Mouse (Mus musculus): ENCODE data around the gene Sec24a.
"Not testable (repeated sequence)": the region's sequence is repeated elsewhere in the genome, so short reads cannot be mapped to it uniquely, and the experiment has no call there.

The Sec24a gene

DNA sequence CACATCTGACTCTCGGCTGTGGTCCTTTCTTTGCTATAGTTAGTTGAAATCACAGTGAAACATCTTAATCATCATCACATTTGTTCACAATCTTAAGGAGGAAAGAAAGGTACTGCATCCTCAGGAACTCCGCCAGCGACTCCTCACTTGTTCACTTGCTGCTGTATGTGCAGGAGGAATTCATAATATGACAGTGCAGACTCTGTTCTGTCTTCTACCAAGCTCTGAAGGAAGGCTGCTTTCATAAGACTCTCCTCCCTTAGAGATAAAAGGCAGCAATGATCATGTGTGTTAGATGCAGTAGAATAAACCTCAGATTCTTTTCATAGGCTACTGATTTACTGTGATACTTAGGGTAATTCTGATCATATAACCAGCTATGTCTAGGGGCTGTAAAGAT is 68.5 kb downstream of the Sec24a start:
- in situ Hi-C loops (cut with MboI; ENCODE audit: unreplicated experiment in 2 of 2): loop anchor here in 1 of 2 experiments (10.0 to 25.0 kb wide), 2 partner anchors 433 to 660 kb away; partner anchors contain the start of genes BC049762 and Clk4

GRCm38 (mm10) chr11:51690597-51690996 is 72.8 kb downstream of the Sec24a start:
- in situ Hi-C loops (cut with MboI; ENCODE audit: unreplicated experiment in 2 of 2): loop anchor here in 1 of 2 experiments (10.0 to 25.0 kb wide), 2 partner anchors 428 to 664 kb away; partner anchors contain the start of genes BC049762 and Clk4

DNA sequence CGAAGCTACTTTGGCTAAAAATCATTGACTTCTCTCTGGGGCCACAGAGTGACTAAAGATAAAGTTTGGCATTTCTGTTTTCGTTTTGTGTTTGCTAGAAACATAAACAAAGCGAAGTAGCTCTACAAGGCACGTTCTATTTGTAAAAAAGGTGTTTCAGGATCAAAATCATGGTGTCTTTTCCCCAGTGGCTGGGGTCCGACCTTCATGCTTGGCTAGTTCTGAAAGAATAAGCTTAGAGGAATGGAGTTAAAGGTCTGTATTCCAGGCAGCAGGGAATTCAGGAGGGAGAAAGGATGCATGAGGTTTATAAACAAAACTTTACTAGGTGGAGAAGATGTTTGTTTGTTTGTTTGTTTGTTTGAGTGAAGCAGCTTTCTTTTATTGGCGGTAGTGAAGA is 74.1 kb downstream of the Sec24a start:
- in situ Hi-C loops (cut with MboI; ENCODE audit: unreplicated experiment in 2 of 2): loop anchor here in 1 of 2 experiments (25.0 kb wide), 1 partner anchor 427 kb away; the partner anchor contains the start of genes BC049762 and Clk4

- in situ Hi-C loops (cut with MboI; ENCODE audit: unreplicated experiment in 2 of 2): loop anchor here in 1 of 2 experiments (25.0 kb wide), 1 partner anchor 426 kb away; the partner anchor contains the start of genes BC049762 and Clk4
These were observed 74.8 kb downstream of the Sec24a start, which contains the start of gene 0610009B22Rik for GRCm38 (mm10) chr11:51688330-51689328. Gene 0610009B22Rik, minus strand, starts transcription at chr11:51688874.

- in situ Hi-C loops (cut with MboI; ENCODE audit: unreplicated experiment in 2 of 2): loop anchor here (5.0 to 25.0 kb wide), 2 partner anchors 65 to 420 kb away; partner anchors contain the start of genes Nhp2 (in 2 of the 2), BC049762 (in 1 of the 2) and Clk4 (in 1 of the 2)
These were observed 81.5 kb downstream of the Sec24a start for GRCm38 (mm10) chr11:51681976-51682374.

DNA sequence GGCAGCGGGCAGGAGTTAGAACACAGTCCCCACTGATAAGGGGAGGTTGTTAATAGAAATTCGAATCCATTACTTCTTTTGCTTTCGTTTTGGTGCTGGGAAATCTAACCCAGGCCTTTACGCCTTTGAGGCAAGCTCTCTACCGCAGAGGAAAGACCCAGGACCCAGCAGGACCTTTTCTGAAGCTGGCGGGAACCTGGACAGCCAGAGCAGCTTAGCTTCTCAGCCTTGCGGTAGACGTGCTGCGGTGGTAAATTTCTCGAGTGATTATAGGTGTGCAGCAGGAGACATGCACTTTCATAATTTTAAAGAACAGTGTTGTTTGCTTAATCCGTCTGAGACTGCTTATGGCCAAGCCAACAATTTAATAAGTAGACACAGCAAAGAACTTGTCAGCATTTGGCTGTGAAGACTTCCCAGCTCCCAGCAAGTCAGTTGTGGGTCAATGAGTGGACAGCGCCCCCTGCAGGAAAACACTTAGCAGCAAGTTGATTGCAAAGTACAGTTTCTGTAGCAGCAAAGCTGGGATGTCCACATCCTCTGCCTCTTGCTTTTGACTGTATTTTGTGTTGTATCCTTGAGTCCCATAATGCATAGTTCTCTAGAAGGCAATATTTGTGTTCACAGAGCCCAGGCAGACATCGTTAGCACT is 82.0 kb downstream of the Sec24a start:
- in situ Hi-C loops (cut with MboI; ENCODE audit: unreplicated experiment in 2 of 2): loop anchor here (5.0 to 25.0 kb wide), 2 partner anchors 64 to 419 kb away; partner anchors contain the start of genes Nhp2 (in 2 of the 2), BC049762 (in 1 of the 2) and Clk4 (in 1 of the 2)

DNA sequence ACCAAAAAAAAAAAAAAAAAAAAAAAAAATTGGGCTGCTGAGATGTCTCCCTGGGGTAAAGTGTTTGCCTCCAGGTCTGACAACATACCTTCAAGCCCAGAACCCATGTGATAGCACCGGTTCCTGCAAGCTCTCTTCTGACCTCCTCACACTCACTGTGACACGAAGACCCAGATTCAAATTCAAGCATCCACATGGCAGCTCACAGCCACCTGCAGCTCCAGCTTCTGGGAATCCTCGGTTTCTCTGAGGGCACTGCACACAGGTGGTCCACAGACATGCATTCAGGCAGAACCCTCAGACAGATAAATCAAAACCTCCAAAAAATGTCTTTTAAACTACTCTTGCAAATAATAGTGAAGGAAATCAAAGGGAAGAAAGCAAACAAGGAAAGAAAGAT is 84.0 kb downstream of the Sec24a start:
- in situ Hi-C loops (cut with MboI; ENCODE audit: unreplicated experiment in 2 of 2): loop anchor here in 1 of 2 experiments (25.0 kb wide), 1 partner anchor 417 kb away; the partner anchor contains the start of genes BC049762 and Clk4

DNA sequence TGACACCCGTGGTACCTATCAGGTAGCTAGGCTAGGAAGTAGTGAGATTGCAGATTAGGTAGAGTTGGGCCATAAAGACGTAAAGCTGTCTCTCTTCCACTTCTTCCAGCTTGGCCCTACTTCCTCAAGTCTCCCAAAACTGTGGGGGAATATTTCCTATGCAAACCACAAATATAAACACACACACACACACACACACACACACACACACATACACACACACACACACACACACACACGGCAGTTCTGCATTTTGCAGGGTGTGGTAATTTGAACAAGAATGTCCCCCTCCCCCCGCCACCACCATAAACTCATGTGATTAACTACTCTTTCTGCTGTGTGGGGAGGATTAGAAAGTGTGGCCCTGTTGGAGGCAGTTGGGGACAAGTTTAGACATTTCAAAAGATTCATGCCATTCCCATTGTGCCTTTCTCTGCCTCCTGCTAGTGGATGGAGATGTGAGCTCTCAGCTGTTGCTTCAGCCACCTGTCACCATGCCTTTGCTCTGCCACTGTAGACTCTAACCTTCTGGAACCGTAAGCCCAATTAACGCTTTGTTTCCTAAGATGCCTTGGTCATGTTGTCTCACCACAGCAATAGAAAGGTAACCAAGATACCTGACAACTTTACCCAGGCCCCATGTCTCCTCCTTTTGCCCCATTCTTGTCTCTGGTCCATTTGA is 85.6 kb downstream of the Sec24a start:
- in situ Hi-C loops (cut with MboI; ENCODE audit: unreplicated experiment in 2 of 2): loop anchor here in 1 of 2 experiments (25.0 kb wide), 1 partner anchor 416 kb away; the partner anchor contains the start of genes BC049762 and Clk4

- in situ Hi-C loops (cut with MboI; ENCODE audit: unreplicated experiment in 2 of 2): loop anchor here in 1 of 2 experiments (25.0 kb wide), 1 partner anchor 413 kb away; the partner anchor contains the start of genes BC049762 and Clk4
These were observed 88.0 kb downstream of the Sec24a start for GRCm38 (mm10) chr11:51675386-51675785.

- in situ Hi-C loops (cut with MboI; ENCODE audit: unreplicated experiment in 2 of 2): no loop called here
These were observed 90.1 kb downstream of the Sec24a start for GRCm38 (mm10) chr11:51673291-51673690.

DNA sequence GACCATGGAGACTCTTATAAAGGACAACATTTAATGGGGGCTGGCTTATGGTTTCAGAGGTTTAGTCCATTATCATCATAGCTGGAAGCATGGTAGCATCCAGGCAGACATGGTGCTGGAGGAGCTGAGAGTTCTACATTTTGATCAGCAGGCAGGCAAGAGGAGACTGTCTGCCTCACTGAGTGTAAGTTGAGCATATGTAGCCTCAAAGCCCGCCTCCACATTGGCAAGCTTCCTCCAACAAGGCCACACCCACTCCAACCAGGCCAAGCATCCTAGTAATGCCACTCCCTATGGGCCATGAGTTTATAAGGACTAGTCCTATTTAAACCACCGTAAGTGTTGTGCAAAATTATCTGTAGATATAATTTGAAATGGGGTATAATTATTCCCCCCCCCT is 92.1 kb downstream of the Sec24a start:
- in situ Hi-C loops (cut with MboI; ENCODE audit: unreplicated experiment in 2 of 2): no loop called here

DNA sequence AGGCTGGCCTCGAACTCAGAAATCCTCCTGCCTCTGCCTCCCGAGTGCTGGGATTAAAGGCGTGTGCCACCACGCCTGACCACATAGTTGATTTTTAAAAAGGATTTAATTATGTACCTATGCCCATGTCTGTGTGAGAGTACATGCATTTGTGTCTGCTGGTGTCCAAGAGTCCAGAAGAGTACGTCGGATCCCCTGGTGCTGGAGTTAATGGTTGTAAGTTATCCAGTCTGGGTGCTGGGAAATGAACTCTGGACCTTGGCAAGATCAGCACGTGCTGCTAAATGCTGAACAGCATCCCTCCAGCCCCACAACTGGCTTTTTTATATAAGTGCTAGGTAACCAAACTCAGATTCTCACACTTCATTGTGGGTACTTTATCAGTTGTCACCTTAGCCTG is 92.6 kb downstream of the Sec24a start:
- in situ Hi-C loops (cut with MboI; ENCODE audit: unreplicated experiment in 2 of 2): no loop called here

GRCm38 (mm10) chr11:51664747-51665146 is 98.7 kb downstream of the Sec24a start:
- in situ Hi-C loops (cut with MboI; ENCODE audit: unreplicated experiment in 2 of 2): not testable (repeated sequence)

DNA sequence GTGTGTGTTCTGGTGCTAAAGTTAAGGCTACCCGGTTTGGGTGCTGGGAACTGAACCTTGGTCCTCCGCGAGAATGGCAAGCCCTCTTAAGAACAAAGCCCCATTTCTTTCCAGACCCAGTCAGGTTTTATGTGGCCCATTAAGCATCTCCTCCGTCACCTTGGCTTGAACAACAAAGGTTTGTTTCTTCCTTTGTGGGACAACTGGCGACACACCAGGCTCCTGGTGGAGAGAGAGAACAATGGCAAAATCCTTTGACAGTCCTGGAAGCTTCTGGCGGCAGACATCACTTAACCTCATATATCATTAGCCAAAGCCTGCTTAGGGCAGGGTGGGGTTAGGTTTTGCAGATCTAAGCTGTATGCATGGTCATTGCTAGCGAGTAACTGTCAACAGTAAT is 100.8 kb downstream of the Sec24a start:
- in situ Hi-C loops (cut with MboI; ENCODE audit: unreplicated experiment in 2 of 2): no loop called here

- in situ Hi-C loops (cut with MboI; ENCODE audit: unreplicated experiment in 2 of 2): no loop called here
These were observed 101.5 kb downstream of the Sec24a start for GRCm38 (mm10) chr11:51661867-51662365.

- in situ Hi-C loops (cut with MboI; ENCODE audit: unreplicated experiment in 2 of 2): no loop called here
These were observed 104.7 kb downstream of the Sec24a start for GRCm38 (mm10) chr11:51658705-51659104.

- in situ Hi-C loops (cut with MboI; ENCODE audit: unreplicated experiment in 2 of 2): no loop called here
These were observed 105.1 kb downstream of the Sec24a start for GRCm38 (mm10) chr11:51658291-51658690.

GRCm38 (mm10) chr11:51656798-51657521 is 106.5 kb downstream of the Sec24a start:
- in situ Hi-C loops (cut with MboI; ENCODE audit: unreplicated experiment in 2 of 2): no loop called here

- in situ Hi-C loops (cut with MboI; ENCODE audit: unreplicated experiment in 2 of 2): loop anchor here (5.0 kb wide), 1 partner anchor 38 kb away; the partner anchor contains the start of gene Nhp2 (in 2 of the 2)
These were observed 108.5 kb downstream of the Sec24a start for GRCm38 (mm10) chr11:51654891-51655290.
